Mouse (Mus musculus) spleen, postnatal 36 days (tissue): Measurements from ENCODE around the gene Plac1.

Source experiments
- DNase-seq, 2 experiments: peaks; one replicate each; pipeline ENCODE4 v3.0.0; 2022; ENCODE audit warnings: low spot score in 2 of 2, mixed read lengths in 1 of 2

The Plac1 gene

GRCm38 (mm10) chrX:53197681-53198080, 42.2 kb downstream of the Plac1 start:
- no peak for DNase-seq

GRCm38 (mm10) chrX:53196392-53196791, 43.5 kb downstream of the Plac1 start:
- DNase-seq = no peak

- DNase-seq = no peak
Observed at GRCm38 (mm10) chrX:53188692-53189091, 51.2 kb downstream of the Plac1 start.

DNA sequence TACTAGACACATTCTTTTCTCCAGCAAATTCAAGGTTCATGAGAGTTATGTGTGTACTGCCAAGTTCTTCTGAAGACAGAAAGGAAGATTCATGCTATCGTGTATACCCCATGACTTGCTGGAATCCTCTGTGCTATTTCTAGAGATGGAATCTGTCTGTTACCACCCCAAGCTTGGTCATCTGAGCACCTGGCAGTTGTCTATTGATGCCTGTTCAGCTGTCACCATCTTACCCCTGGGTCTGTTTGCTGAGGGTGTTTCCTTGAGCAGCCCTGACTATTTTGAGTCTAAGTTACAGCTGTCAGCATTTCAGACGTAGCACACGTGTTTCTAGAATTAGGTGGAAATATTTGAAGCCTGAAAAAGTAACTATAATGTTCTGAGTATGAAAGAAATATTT, 60.1 kb downstream of the Plac1 start:
- DNase-seq = no peak

DNA sequence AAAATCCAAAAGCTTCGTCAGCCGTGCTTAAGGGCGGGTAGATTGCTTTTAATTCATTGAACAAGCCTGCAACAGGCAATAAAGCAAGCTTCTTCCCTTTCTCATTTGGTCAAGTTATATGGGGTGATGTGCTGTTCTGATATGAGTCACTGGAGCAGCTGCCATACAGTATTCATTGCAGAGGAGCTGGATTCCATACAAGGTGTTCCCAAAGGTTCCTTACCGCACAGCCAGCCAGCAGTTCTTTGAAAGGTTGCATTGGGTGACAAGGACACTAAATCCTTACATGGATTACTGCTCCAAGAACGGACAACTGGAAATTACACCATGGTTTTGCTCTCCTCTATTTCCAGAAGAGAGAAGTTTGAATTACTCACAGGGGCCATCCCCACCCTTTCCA, 63.6 kb downstream of the Plac1 start:
- DNase-seq = no peak

DNA sequence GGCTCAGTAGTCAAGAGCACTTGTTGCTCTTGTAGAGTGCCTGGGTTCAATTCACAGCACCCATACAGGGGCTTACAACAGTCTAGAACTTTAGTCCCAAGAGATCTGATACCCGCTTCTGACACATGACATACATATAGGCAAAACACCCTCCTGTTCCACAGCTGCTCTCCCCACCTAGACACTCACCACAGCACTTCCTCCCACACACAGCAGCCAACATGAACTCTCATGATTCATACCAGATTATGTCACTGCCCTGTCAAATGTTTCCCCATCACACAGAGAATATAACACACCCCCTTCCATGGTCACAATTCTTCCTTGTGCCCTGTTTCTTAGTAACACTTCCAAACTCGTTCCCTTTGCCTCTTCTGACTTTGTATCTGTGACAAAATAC, 71.3 kb downstream of the Plac1 start:
- no peak for DNase-seq

DNA sequence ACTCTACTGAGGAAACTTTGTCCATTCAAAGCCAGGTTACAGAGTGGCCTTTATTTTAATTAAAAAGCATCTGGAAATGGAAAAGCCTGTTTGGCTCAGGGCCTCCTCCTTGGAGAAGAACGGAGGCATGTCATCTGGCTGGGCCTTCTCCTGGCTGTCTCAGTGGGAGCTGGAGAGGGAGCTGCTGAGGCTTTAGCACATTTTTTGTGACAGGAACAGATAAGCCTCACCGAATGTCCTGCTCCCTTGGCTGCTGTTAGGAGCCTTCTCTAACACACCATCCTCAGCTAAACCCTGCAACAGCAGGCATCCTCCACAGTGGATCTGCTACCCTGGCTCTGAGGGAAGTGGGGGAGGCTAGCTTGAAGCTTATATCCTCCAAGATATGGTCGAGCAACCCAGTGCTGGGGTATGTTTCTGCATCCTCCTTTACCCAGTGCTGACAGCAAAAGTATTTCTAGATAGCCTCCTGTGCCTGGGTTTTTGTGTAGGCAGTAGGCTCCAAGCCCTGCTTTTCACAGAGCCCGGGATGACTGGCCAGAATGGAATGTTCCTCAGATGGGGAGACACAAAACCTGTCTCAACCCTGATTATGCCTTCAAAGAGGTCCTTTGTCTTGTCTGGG, 72.9 kb downstream of the Plac1 start:
- DNase-seq = no peak

DNA sequence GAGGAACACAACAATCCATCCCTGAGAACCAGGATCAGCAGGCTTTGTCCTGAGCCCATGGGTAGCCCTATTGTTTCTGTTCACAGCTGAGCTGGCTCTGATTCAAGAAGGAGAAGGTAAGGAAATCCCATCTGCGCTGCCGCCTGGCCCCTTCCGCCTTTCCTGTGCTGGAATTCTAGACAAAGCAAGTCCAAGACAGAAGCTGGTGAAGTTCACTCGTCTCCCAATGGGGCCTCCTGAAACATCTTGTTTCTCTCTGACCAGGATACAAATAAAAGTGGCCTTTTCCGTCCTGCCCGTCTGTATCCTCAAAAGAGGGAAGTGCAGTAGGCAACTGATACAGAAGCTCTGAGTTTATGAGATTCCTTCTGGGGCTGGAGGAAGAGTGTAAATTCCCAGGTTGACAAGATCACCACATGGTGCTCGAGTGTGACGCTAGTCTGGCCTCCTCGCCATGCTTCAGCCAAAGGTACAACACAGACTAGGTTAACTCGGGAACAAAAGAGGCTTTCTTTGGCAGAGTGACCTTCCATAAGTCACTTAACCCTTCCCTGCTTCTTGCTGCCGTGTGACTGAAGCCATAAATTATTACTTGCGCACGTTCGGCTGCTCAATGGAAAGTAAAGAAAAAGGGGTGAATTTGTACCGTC, 73.5 kb downstream of the Plac1 start:
- no peak for DNase-seq

DNA sequence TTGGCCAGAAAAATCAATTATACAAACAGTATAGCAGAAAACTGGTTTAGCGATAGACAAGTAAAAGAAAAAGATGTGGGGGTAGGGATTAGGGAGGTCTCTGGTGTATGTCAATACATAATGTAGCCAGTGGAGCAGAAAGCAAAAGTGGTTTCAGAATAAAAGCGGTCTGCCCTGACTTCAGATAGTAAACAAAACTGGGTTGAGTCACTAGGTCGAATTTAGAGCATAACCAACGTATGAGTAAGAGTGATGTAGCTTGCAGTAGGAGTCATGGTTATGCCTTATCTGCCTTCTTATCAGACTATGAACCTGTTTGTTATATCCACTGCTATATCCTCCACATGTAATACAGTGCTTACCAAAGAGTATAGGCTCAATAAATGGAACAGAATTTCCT, 77.3 kb downstream of the Plac1 start:
- no peak for DNase-seq

DNA sequence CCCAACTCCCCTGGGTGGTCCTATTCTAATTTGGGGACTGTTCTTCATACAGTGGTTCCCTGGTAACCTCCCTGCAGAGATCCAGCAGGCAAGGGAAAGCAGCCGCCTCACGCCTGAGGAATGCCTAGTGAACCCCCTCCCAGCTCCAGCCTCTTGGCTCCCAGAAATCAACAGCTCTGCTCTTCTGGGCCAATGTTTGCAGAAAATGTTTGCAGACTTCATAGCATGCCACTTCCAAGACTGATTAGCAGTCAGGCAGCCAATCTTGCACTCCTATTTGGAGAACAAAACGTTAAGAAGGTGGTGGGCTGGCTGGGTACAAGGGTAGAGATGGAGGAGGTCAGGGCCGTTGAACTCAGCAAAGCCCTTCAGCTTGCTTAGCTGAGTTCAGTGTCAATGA, 78.3 kb downstream of the Plac1 start:
- no peak for DNase-seq

GRCm38 (mm10) chrX:53161115-53161514, 78.8 kb downstream of the Plac1 start:
- DNase-seq = peak; percentile 1 to 2

- no peak for DNase-seq
Observed at GRCm38 (mm10) chrX:53148039-53148438, 91.9 kb downstream of the Plac1 start.

GRCm38 (mm10) chrX:53146389-53146917, 93.5 kb downstream of the Plac1 start:
- DNase-seq = no peak

DNA sequence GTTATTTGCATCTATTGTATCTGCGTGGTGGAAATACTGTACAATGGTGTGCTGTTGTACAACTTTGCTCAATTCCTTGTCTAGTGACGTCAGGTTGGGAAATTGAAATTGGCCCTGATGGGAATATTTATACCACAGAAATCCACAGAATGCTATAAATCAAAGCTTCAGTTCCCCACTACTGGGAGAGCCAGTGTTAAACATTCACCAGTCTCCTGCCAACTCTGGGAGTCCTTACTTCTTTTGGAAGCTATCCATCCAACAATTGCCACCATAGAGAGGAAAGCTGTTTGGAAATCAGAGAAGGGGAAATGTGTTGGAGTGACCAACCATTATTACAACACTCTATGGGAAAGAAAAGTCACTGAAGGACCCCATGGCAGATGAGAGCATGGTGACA, 100.3 kb downstream of the Plac1 start:
- DNase-seq = no peak

DNA sequence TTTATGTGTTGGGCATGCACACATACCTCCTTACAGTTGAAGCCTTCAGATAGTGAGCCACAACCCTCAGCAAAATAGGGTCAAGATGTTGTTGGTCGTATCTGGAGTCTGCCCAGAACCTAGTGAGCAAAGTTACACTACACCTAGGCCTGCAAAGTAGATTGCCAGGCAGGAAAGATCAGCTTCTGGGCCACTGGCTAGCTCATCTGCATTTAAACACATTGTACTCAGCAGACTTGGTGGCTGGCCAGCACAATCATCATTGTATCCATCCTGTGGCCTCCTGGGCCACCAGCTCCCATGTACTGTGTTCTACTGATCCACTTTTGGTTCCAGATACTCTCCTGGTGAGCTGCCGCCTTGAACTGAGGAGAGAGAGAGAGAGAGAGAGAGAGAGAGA, 102.8 kb downstream of the Plac1 start:
- no peak for DNase-seq

DNA sequence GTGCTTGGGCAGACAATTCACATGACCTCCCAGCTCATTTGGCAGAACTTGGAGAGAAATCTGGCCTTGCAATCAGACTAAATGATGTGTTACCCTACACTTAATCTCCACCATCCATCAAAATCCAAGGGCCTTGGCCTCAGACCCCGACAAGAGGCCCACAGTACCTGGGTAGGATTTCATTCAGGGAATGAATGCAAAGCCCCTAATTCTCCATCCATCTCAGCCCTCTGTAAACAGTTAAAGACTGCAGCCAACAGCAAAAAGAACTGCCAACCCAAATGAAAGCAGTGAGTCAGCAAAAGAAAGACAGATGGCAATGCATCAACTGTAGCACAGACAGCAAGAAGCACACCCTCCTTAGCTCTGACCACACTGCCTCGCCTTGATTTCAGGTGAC, 110.4 kb downstream of the Plac1 start:
- DNase-seq = no peak

DNA sequence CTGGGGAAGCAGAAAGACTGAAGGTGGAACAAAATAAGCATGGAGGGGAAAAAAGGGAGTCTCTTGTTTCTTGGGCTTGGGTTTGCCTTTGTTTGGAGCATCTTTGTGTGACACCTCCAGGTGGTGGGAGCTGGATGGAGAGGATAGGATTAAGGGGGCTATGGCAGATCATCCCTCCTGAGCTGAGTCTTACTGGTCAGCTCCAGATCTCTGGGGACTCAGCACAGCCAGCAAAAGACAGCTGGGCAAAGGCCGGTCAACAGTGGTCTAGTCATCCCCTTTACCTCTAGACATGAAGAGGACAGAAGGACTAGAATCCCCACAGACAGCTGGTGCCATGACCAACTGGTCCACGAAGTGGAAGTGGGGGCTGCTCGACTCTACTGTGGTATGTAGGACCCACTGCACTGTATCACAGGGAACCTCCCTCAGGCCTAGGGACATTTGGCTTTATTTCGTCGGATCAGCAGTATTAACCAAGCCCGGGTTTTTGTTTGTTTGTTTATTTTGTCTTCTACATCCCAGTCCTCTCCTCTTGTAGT, 113.3 kb downstream of the Plac1 start:
- DNase-seq = no peak

DNA sequence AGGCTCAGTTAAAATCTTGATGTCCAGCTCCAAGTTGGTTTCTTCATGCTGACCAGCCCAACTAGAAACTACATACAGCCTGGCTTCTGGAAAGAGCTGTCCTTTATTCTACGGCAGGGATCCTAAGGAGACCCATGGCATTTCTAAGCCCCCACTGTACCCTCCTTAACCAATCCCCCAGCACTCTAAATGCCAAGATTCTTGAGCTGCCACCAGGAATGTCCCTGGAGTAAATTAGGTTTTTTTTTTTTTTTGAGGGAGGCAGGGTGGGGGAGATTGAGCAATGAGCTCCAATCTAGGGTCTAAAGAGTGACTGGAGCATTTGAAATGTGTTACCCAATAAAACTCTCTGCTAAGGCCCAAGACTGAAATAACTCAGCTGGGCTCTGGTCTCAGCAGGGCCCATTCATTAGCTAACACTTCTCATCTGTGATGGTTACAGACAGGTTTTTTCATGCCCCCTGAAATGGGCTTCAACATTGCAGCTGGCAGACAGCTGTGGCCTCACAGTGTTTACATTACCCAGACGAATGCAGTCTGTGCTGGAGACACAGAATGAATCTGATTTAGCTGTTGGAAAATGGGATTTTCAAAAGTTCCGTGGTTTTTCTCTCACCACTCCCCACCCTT, 114.0 kb downstream of the Plac1 start:
- DNase-seq = no peak

DNA sequence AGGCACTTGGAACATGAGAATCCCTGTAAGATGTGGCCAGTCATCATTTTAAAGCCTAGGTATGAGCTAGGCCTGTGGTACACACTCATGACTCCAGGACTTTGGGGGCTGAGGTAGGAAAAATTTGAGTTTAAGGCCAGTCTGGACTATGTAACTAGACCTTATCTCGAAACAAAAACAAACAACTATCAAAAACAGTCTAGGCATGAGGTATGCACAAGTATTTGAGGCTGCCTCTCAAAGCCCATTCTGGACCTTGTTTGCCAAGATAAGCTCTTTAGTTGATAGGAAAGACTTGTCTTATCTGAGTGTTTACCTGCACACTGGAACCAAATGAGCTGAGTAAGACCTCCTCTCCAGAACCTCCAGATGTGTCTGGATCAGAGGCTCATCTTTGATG, 116.3 kb downstream of the Plac1 start:
- DNase-seq = no peak

GRCm38 (mm10) chrX:53118631-53119030, 121.3 kb downstream of the Plac1 start:
- no peak for DNase-seq

- no peak for DNase-seq
Observed at GRCm38 (mm10) chrX:53118019-53118418, 121.9 kb downstream of the Plac1 start.

- no peak for DNase-seq
Observed at GRCm38 (mm10) chrX:53114994-53115393, 124.9 kb downstream of the Plac1 start.

DNA sequence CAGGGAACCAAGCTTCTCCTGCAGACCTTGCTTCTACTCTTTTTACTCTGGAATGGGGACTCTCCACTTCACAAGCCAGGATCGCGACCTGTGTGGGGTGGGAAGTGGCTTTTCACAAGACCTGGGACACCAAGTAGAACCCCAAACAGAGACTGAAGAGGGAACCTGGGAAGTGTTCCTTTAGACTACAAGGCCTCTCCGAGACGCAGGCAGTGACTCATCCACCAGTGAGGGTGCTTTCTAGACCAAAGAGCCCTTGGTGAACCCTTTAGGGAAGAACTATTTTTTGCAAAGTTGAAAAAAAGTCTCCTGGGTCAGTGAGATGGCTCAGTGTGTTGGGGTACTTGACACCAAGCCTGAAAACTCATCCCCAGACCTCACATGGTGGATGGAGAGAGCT, 129.8 kb downstream of the Plac1 start:
- no peak for DNase-seq
